Mouse (Mus musculus) megakaryocyte, embryonic 14.5 days (primary cell): ENCODE measurements at regions not wholly inside any gene's neighbourhood (a gene's known extent, or its start where the extent isn't known, plus 50 kb on each side); places are given as distances from the start of the nearest gene placed in this dataset.

ENCODE experiments used
- FLI1 ChIP-seq: IDR thresholded peaks from 2 replicates; pipeline ENCODE4 v1.6.1; 2012; ENCODE audit warnings: low read length, inconsistent platforms, mixed read lengths
- GATA1 ChIP-seq: IDR thresholded peaks from 3 replicates; pipeline ENCODE4 v1.6.1; 2012; ENCODE audit warnings: mixed read lengths, low read length, inconsistent platforms, borderline replicate concordance

DNA sequence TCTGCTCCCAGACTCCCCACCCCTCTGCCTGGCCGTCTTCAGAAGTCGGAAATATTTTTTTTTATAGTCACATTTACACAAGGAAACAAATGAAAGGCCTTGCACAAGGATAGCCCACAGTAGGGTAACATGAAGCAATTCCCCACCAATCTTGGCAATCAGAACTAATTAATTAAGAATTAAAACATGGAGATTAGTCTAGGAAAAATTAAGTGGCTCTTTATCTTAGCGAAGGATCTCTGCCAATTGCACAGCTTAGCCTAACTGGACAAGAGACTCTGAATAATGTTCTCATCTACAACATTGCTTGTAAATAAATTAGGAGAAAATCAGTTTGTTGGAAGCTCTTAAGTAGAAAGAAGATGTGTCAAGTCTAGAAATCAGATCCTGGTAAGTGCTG lies 220.3 kb upstream of the Runx1 start:
- no peak for TF ChIP-seq GATA1
- TF ChIP-seq FLI1 = no peak
